Comparison of ENCODE assay signal across 8 mouse cellular contexts in the genomic region with DNA sequence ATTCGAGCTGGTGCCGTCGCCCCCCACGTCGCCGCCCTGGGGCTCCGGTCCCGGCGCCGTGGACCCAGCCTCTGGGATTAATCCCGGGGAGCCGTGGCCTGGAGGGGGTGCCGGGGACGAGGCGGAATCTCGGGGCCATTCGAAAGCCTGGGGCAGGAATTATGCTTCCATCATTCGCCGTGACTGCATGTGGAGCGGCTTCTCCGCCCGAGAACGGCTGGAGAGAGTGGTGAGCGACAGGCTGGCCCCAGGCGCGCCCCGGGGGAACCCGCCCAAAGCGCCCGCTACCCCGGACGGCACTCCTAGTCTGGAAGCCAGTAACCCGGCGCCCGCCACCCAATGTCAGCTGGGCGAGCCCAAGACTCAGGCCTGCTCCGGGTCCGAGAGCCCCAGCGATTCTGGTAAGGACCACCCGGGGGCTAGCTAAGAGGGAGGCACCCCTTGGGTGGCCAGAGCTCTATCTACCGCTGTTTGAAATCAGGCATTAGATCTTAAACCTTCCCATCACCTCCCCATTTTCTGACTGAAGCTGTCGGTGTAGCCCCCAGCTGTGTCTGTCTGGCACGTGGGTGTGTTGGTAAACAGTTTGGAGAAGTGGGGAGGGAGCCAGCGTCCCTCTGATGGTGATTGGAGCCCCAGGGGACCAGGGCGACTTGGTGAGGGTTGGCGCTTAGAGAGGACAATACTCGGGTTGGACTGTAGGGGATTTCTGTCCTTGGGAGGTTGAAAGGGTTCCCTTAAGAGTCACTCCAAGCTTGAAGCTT. TPM values are rescaled to one million over a fixed set of nuclear protein-coding genes. Genes with fewer than 3 reads are reported as not detected.
DNase-seq lines count a peak whose midpoint lies in the region; ATAC-seq lines count a peak whose summit lies in the region.

No protein-coding gene starts in this region.

- peak; percentile 31 for ATAC-seq in kidney, embryonic 15.5 days (replicated peaks; ENCODE audit: low FRiP score)
- 0 out of 2 replicates have a peak, but pooled peaks have one; percentile 5 for ATAC-seq in forebrain, embryonic 16.5 days
- peak; percentile 57 for ATAC-seq in megakaryocyte, adult 5-6 weeks (ENCODE audit: poor library complexity, severe bottlenecking)

- DNase-seq in kidney, postnatal 25 days, result no peak
- peak; percentile 28 for DNase-seq in adrenal gland, postnatal 25 days
- peak; percentile 57 for DNase-seq in kidney, postnatal 10 days
- DNase-seq in spleen, postnatal 4 days (ENCODE audit: low spot score in 2 of 2), result peak; percentile 23 to 73
- no peak for DNase-seq in left cerebral cortex, adult 8-10 months (ENCODE audit: low spot score in 2 of 2)

- 0% methylated on average over 47 of the region's 47 CpGs for WGBS in kidney, embryonic 15.5 days
- WGBS in forebrain, embryonic 16.5 days, result under 1% methylated on average over 47 of the region's 47 CpGs

- H3K4me3 ChIP-seq in kidney, embryonic 15.5 days (replicated peaks), result peak overlapping the region; percentile 64
- peak overlapping the region; percentile 97 for H3K4me3 ChIP-seq in forebrain, embryonic 16.5 days (replicated peaks; ENCODE audit: low read length)

- H3K4me1 ChIP-seq in kidney, embryonic 15.5 days, result peaks cover 38% of the 10 kb centered on the region
- H3K4me1 ChIP-seq in forebrain, embryonic 16.5 days (replicated peaks; ENCODE audit: control insufficient read depth, insufficient read depth, low read length), result peaks cover 41% of the 10 kb centered on the region

- H3K9me3 ChIP-seq in kidney, embryonic 15.5 days (replicated peaks), result no peaks in the 10 kb centered on the region
- no peaks in the 10 kb centered on the region for H3K9me3 ChIP-seq in forebrain, embryonic 16.5 days (ENCODE audit: control insufficient read depth, low read length)

- peaks cover 7% of the 10 kb centered on the region; the same call in 1 of the 2 replicates for H3K36me3 ChIP-seq in kidney, embryonic 15.5 days
- H3K36me3 ChIP-seq in forebrain, embryonic 16.5 days (ENCODE audit: control insufficient read depth, insufficient read depth), result peaks cover 8% of the 10 kb centered on the region

- H3K27me3 ChIP-seq in kidney, embryonic 15.5 days, result peaks cover 41% of the 10 kb centered on the region
- H3K27me3 ChIP-seq in forebrain, embryonic 16.5 days (replicated peaks; ENCODE audit: control insufficient read depth, insufficient read depth, low read length), result no peaks in the 10 kb centered on the region

- peak overlapping the region; percentile 66 for H3K9ac ChIP-seq in kidney, embryonic 15.5 days
- peak overlapping the region; percentile 97 for H3K9ac ChIP-seq in forebrain, embryonic 16.5 days (replicated peaks; ENCODE audit: low read depth, low read length)

- peak overlapping the region; percentile 99 for H3K4me2 ChIP-seq in kidney, embryonic 15.5 days
- peak overlapping the region; percentile 89 for H3K4me2 ChIP-seq in forebrain, embryonic 16.5 days (ENCODE audit: low read length)

- H3K27ac ChIP-seq in kidney, embryonic 15.5 days, result peak overlapping the region; percentile 75
- peak overlapping the region; percentile 96 for H3K27ac ChIP-seq in forebrain, embryonic 16.5 days (ENCODE audit: low read length)

RNA-seq across cellular contexts. Expression of gene Mycl, which starts 1.3 kb away (rescaled TPM):
- 7.8 and 8.1 TPM in 2 replicates for polyA plus RNA-seq in kidney, embryonic 15.5 days (2015; fragmentation: Nextera tagmentation; extraction: Ambion mirVana)
- 1.1 and 1.2 TPM in 2 replicates for total RNA-seq in adrenal gland, postnatal 25 days (2021)
- polyA plus RNA-seq in forebrain, embryonic 16.5 days (2015; fragmentation: Nextera tagmentation; extraction: Ambion mirVana), result 71.6 and 85.9 TPM in 2 replicates
- total RNA-seq in megakaryocyte, adult 5-6 weeks (2015), result 2.6 and 4.0 TPM in 2 replicates
- total RNA-seq in megakaryocyte, adult 5-6 weeks (2017), result 0.81 and 3.3 TPM in 2 replicates
- 10 to 100 TPM; 12.1 to 13.1 (median 12.4) TPM for total RNA-seq in left cerebral cortex, adult 8-10 months (2022)

RNA-seq across cellular contexts. Expression of gene Trit1, which starts 19.6 kb away (rescaled TPM):
- 17.8 and 18.7 TPM in 2 replicates for polyA plus RNA-seq in kidney, embryonic 15.5 days (2015; fragmentation: Nextera tagmentation; extraction: Ambion mirVana)
- 15.9 and 22.5 TPM in 2 replicates for total RNA-seq in adrenal gland, postnatal 25 days (2021)
- polyA plus RNA-seq in forebrain, embryonic 16.5 days (2015; fragmentation: Nextera tagmentation; extraction: Ambion mirVana), result 34.1 and 35.7 TPM in 2 replicates
- total RNA-seq in megakaryocyte, adult 5-6 weeks (2015), result 10.7 and 16.5 TPM in 2 replicates
- 21.0 and 22.3 TPM in 2 replicates for total RNA-seq in megakaryocyte, adult 5-6 weeks (2017)
- 10 to 100 TPM; 16.0 to 20.3 (median 18.8) TPM for total RNA-seq in left cerebral cortex, adult 8-10 months (2022)

RNA-seq across cellular contexts. Expression of gene Mfsd2a, which starts 35.8 kb away (rescaled TPM):
- 3.3 and 4.0 TPM in 2 replicates for polyA plus RNA-seq in kidney, embryonic 15.5 days (2015; fragmentation: Nextera tagmentation; extraction: Ambion mirVana)
- total RNA-seq in adrenal gland, postnatal 25 days (2021), result 1.7 TPM in 1 of 2 replicates, not detected in the other
- polyA plus RNA-seq in forebrain, embryonic 16.5 days (2015; fragmentation: Nextera tagmentation; extraction: Ambion mirVana), result 34.3 and 37.2 TPM in 2 replicates
- total RNA-seq in megakaryocyte, adult 5-6 weeks (2015), result 0.14 TPM in 1 of 2 replicates, not detected in the other
- total RNA-seq in megakaryocyte, adult 5-6 weeks (2017), result 0.15 and 0.16 TPM in 2 replicates
- total RNA-seq in left cerebral cortex, adult 8-10 months (2022), result 10 to 100 TPM; 16.4 to 24.8 (median 20.1) TPM

Comparison
In these comparisons a context has a peak if more than half of its experiments do, and no peak if none do; other contexts are left out.
1. DNase-seq: peak in adrenal gland, postnatal 25 days (single experiment), kidney, postnatal 10 days (single experiment) and spleen, postnatal 4 days (2 of 2); none in kidney, postnatal 25 days (0 of 2) and left cerebral cortex, adult 8-10 months (0 of 2).
2. ATAC-seq: peak in every context shown above with its lines; median percentile 57 in megakaryocyte, adult 5-6 weeks; 31 in kidney, embryonic 15.5 days; 5 in forebrain, embryonic 16.5 days.